Mouse (Mus musculus) cerebellum, adult 11-12 months (tissue): Measurements from ENCODE around the gene Cd200.
A peak's percentile ranks its signal among the peaks of the same experiment; 100 is the strongest.
"Not testable (repeated sequence)": the region's sequence is repeated elsewhere in the genome, so short reads cannot be mapped to it uniquely, and the experiment has no call there.

Source experiments
- DNase-seq: peaks from one replicate; pipeline ENCODE4 v3.0.0; 2022

Gene Cd200

DNA sequence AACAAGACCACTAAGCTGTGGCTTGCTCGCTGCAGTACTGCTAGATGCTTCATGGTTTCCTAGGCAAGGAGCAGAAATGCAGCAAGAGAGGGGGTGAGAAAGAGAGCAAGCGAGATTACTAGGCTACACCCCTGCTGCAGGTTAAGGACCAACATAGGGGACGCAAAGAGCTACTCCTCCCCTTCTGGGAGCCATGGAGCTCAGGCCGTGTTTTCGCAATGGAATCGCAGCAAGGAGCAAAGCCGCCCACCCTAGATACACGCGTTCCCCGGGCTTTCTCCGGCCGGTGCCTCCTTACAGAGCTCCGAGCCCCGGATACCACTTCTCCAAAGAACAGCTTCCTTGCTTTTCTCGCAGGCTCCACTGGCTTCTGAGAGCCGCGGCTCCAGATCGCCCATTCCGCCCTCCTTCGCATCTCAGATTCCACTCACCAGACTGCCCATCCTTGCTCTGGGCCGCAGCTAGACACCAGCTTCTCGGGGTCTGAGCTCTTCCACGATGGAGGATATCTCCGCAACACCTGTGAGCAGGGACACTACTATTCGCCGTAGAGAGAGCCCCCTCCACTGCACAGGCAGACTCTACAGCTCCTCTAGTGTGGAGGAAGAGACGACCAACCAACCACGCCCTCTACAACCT, at the start of gene Cd200:
Gene Cd200, minus strand, starts transcription at position 629 of the 639 bp plus-strand sequence.
- DNase-seq: peak; percentile 53

DNA sequence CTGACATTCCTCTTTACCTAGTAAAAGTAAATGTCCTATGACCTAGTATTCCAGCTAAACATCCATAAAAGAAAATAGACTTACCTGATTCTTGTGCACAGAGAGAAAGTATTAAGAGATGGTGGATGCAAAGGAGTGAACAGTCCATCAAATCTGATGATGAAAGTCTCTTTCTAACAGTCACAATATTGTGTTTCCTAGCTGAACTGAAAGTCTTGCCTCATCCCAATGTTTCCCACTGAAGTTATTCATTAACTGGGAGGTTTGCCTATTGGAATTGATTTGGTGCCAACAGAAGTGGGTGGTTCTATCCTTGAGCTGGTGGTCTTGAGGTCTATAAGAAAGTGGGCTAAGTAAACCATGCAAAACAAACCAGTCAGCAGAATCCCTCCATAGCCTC, 45.9 kb upstream of the Cd200 start:
- DNase-seq: no peak

DNA sequence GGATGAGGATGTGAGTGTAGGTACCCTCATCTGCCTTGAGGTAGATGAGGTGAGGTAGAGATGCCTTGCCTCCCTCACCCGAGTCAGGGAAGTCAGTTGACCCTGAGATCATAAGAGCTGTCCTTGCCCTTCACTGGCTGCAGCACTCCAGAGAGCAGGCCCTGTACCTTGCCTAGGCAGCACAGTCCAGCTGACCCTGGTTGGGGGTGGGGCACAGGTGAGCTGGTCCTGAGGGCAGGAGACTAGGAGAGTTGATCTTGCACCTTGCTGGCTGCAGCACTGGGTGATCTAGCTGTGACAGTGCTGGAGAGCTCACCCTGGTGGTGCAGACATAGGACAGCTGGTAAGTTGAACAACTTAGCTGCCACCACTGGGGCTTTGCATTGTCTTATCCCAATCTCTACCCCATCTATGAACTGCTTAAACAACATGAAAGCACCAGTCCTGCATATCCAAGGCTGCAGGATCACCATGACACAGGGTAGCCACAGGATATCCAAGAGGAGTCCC, 28.4 kb upstream of the Cd200 start:
- no peak for DNase-seq

DNA sequence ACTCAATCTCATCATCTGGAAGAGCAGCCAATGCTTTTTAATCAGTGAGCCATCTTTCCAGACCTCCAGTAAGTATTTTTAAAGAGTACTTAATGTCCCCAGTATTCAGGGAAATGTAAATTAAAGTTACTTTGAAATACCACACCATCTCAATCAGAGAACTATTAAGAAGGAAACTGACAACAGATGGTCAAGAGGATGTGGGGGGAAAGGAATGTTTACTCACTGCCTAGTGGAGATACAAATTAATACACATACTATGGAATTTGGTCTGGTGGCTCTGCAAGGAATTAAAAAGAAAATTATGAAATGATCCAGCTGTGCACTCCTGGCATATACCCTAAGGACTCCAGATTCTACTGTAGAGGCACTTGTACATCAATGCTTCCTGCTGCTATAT, 26.7 kb upstream of the Cd200 start:
- no peak for DNase-seq

DNA sequence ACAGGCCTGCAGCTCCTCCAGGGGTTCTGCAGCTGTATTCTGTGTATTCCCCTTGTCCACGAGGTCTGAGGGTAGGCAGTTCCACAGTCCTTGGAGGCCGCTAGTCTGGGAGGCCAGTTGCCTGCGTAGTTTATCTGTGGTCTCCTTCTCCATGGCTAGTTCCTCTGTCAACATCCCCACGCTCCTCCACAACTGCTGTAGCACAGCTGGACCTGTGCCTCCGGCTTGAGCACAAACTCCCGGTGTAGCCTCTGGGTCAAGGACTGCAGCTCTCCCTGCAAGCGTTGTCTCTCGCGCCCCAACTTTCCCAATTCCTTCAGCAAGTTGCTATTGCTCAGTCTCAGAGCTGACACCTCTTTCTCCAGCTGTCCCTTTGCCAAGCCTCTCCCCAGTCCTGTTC, 18.8 kb upstream of the Cd200 start:
- DNase-seq: no peak

DNA sequence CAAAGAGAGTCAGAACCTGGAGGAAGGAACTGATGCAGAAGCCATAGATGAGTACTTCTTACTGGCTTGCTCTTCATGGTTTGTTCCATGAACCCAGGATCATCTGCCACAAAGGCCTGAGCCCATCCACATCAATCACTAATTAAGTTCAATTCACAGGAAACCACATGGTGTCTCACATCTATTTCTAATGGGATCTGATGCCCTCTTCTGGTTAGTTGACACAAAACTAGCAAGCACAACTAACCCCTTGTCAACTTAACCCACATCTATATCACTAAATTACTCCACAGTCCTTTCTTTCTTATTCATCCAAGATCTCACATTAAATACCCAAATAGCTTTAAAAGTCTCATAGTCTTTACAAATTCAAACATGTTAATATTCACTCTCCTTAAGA, 4.6 kb upstream of the Cd200 start:
- DNase-seq: no peak

DNA sequence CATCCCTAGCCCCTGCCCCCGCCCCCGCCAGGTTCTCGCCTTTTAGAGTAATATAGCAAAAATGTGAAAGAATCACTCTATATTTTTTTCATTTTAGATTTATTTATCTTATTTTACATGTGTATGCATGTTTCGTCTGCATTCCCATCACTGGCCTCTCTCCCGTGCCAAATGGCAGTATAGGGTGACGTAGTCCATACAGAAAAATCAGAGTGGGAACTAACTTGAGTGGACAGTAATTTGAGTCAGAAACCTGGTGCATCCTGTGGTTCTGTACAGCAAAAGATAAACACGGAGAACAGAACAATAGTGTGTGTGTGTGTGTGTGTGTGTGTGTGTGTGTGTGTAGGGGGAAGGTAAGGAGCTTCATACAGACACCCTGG, 202 bp upstream of the Cd200 start:
- not testable (repeated sequence) for DNase-seq

DNA sequence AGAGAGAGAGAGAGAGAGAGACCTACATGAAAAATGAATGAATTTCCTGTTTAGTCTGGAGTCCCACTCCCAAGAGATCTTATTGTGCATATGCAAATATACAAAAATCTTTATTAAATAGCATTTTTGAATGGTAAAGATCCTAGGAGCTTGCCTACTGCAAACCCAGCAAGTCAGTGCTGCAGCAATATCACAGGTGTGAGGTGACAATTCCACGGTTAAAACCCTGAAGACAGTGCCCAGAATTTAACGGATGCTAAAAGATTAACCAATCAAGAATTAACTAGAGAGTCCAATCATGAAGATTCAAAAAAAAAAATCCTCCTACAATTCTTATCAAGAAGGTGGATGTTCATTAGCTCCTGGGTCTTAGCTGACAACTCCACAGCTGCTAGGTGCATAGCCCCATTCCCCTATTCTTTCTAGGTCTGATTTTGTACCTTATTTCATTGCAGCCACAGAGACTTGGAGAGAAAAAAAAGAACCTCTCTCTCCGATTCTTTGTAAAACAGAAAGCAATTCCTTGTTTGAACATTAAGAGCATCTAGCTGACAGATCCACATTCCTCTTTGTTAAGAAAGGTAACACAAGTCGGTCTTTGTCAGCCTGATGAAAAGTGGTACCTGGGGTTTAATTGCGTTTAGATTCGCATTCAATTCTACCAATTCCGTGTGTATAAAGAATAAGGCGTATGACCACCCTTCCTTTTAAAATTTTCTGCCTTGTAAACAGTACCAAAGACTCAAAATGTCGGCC, 1.0 kb downstream of the Cd200 start:
- DNase-seq: no peak

DNA sequence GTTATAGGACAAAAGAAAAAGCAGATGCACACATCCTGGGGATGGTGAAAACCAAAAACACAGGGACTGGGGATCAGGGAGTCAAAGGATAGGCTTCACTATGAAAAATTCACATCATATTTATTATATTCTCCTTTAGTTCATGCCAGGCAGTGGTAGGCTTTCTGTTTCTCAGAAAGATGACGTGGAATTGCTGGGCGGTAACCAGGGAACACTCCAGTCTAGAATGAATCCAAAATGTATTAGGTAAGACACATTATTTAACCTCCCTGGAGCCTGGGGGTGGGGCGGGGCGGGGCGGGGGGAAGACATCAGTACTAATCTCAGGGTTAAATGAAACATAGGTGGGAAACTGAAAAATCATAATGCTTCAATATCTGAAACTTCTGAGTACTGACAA, 1.8 kb downstream of the Cd200 start:
- DNase-seq: no peak

DNA sequence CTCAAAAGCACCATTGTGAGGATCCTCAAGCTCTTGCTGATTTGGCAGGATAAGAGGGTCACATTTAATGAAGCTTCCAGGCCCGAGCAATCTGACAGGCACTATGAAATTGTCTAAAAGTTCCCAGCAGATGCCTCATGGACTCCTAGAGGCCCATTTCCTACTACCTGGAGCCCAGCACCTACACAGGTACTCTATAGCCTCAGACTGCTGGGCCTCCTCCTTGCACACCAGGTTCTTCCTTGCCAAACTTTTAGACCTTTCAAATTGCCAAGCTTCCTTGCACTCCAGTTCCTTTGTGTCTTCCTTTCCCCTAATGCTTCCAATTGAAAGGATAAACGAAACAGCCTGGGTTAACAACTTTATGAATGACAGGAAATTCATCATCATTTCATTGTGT, 5.9 kb downstream of the Cd200 start:
- no peak for DNase-seq

DNA sequence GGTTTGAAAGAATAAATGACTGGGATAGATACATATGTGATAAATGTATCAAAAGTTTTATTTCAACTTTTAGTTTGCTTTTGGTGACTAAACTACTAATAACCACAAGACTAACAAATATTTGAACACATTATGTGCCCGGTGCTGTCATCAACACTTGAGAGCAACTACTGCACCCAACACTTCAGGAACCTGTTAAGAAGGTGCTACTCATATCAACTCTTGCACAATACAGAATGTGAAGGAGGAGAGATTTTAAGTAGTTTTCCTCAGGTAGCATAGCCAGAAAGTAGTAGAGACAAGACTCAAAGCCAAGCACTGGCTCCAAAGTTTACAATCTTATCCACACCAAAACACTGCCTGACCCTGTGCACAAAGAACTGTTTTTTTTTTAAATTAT, 6.8 kb downstream of the Cd200 start:
- DNase-seq: no peak

DNA sequence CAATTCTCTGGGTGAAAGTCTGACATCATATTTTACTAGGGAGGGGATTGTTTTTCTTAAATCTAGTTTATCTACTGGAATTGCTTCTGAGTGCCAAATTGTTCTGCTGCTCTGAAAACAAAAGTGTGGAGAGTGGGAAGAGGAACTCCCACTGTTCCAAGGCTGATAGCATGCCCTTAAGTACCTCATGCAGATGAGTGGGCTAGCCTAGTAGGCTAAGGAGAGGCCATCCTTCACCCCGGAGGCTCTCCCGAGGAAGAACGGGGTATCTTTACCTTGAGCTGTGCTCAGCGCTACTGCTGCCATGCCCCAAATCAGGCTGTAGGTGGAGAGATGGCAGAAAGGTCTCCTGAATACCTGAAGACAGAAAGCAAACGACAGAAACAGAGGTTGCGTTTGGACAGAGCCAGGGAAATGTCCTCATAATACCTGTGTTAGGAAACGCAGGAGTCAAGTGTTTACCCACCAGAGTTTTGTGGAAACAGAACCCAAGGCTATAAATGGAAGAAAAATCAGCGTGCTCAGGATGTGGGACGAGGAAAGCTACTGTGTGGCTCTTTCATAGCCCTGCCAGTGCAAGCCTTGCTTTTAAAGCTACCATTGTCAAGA, 8.8 kb downstream of the Cd200 start:
- no peak for DNase-seq

DNA sequence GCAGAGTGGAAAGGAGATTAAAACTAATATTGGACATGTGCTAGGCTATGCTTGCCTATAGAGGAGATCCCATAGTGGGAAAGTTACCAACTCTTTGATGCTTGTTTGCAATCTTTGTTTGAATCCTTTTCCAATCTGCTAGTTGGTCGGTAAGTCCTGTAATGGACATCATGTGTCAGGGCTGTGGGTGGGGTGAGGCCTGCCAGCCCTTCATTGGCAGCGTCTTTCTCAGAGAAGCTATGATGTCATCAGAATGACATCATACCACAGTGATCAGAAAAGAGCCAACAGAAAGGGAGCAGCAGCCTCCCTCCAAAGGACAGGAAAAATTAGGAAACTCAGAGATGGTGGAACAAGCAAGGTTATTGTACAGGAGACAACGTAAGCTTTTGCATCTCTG, 9.4 kb downstream of the Cd200 start:
- no peak for DNase-seq

DNA sequence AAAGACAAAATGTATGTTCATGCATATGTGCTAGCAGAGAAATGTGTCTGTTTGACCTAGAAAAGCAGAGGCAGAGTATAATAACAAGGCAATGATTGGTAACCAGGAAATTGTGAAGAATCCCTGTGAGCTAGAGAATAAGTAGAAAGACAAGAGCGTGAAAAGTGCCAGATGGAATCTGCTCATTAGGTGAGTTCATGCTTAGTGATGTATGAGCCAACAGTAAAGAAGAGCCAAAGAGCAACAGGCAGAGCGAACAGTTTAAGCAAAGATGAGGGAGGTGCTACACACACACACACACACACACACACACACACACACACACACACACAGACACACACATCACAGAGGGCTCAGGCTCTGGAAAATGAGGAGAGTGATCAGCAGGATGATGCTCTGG, 11.4 kb downstream of the Cd200 start:
- no peak for DNase-seq

DNA sequence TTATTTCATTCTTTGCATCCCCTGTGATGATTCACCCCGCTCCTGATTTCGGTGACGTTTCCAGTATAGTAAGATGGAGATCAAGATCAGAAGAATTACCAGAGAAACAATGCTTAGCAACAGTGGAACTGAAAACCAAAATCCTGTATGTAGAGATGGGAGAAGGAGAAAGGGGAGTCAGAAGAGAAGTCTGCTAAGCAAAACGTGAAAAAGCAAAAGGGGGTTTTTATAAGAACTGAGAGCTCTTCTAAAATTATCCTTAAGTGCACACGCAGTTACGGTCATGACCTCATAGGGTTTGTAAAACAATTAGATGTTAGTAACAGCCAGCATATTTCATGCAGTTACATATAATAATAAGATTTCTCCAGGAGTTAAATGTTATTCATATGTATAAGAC, 16.6 kb downstream of the Cd200 start:
- DNase-seq: no peak

DNA sequence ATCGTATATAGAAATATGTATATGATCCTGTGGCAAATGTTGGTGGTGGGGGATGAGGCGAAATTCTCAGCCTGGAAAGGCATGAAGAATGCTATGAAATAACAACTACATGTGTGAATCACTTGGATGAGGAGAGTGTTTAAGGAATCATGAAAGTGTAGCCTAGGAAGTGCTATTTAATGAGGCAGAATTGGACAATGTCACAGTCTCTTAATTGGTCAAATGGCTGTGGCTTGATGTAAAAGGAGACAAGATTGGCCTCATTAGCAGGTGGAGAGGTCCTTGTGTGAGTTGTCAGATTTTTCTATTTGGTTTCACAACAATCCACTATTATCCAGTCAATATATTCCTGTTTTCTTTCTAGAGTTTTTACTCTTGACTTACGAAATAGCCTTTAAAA, 17.2 kb downstream of the Cd200 start:
- DNase-seq: no peak

DNA sequence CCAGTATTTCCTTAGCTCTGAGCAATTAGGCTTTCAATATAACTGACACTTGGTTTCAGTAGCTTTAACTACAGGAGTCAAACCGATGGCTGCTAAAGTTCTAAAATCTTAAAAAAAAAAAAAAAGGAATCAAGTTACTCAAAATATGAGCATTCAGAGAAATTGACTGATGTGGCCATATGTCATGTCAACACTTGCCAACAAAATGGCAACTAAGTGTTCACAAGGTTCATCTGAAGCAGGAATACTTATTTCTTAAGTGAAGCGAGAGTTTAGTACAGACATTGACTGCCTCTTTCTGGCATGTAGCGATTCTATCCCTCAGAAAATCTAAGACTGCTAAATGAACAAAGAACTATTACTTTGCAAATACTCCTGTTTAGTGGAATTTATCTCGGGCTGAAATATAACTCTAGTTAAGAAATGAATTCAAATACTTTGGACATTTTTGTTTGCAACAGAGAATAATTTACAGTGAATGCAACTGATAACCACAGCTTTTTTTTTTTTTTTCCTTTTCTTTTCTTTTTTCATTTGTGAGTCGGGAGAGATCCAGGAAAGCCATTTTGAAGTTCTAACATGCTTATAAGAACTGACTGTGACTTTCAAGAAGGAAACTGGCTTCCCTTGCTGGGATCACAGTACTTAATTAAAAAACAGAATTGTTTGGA, 18.4 kb downstream of the Cd200 start:
- no peak for DNase-seq

DNA sequence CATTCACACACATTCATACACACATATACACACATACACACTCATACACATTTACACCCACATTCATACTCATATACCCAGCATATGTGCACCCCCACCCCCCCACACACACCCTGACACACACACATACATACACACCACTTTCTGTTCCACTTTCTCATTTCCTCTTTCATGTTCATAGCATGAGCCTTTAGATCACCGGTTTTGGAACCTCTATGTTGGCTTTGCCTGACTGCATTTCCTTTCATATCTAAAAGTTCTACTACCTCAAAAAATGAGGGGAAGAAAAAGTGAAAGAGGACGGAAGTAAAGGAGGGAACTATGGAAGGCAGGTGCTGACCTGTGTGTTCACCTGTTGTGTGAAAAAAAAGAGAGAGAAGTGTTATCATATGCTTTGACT, 19.0 kb downstream of the Cd200 start:
- no peak for DNase-seq

DNA sequence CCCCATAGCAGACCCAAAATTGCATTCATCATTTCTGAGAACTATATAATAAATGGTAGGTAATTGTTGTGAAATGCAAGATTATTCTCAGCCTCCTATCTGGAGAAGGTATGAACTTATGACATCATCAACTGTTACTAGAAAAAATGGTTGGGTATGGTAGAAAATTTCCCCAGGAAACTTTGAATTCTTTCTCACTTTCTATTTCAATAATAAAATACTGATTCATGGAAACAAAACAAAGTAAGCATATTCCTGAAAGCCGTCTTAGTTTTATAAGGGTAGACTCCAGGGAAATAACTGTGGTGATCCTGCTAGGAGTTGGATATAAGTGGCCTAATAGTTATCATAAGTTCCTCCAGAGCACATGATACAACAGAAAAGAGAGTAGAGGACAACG, 19.8 kb downstream of the Cd200 start:
- no peak for DNase-seq

DNA sequence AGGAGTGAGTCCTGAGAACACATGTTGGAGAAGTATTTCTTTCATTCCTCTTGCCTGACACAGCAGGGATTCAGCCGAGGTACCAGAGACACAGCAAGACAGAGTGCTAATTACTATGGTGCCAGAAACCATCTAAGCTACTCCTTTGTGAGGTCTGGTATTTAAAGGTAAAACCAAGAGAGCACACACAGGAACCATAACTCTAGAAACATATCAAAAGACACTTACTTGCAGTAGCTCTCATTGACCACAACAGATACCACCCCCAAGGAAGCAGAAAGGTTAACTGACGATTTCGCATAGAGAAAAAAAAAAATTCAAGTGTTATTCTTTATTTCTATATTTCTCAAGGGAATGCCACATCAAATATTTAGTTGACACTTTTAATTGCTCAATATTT, 27.0 kb downstream of the Cd200 start:
- no peak for DNase-seq

DNA sequence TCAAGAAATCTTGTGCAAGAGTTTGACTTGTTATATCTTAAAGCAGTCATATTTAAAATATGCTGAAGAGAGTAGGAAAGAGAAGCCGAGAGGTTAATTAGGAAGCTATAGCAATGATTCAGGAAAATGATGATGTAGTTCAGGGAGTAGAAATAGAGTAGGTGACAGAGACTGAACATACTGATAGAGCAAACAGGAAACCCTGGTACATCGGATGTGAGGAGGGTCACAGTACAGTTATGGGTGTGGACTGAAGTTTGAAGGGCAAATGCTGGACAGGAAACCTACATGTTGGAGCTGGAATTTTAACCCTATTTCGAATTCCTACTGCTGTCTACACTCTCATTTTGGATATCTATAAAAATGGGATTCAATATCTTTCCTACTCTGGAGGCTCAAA, 29.9 kb downstream of the Cd200 start:
- no peak for DNase-seq

DNA sequence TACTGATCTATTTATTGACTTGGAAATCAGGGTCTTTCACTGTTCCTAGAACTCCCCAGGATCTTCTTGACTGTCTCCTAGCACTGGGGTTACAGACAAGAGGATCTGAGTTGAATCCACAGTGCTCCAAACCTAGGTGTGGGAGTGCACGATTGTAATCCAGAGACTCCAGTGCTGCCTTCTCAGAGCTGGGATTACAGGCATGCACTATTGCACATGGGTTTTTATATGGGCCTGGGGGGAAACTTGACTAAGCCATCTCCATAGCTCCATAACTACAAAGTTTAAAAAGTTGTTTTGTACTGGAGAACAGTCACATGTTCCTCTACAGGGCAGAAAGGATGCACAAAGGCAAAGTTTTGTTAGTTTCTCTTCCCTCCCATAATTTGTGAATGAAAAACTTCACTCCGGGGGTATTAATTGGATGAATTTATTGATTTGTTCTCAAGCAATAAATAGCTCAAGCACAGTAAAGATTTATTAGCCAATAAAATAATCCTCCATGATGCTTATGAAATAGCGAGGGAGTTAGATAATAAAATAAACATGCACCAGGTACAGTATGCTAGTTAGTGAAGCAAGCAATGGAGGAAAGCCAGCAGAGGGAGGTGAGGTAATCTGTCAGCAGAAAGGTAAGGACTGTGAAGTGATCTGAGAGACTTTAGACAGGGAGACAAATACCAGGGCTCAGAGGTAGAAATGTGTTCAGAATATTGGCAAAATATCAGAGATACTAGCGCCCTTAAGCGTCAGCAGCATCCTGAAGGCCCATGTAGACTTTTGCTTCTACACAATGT, 30.5 kb downstream of the Cd200 start:
- DNase-seq: no peak

DNA sequence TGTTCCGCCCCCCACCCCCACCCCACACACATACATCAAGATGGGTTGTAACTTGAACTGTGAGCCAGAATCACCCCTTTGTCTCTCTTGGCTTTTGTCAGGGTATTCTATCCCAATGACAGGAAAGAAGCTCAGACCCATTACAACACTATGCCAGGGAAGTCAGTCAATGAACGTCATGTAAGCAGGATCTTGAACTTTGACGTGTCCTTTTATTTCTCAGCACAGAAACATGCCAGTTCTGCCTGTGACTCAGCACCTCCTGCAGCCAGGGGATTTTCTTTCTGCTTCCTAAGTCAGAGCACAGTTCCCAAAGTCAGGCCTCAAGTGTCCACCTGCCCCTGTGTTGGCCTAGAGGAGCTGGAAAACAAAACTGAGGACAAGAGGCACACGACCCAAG, 31.5 kb downstream of the Cd200 start:
- DNase-seq: no peak
